Mouse (Mus musculus): ENCODE data around the gene Myrf. TPM values are rescaled to one million over a fixed set of nuclear protein-coding genes. Genes with fewer than 3 reads are reported as not detected.

The Myrf gene
- total and polyA plus RNA-seq, 2 experiments from 2014 or later, result 0.91 to 2.2 TPM

DNA sequence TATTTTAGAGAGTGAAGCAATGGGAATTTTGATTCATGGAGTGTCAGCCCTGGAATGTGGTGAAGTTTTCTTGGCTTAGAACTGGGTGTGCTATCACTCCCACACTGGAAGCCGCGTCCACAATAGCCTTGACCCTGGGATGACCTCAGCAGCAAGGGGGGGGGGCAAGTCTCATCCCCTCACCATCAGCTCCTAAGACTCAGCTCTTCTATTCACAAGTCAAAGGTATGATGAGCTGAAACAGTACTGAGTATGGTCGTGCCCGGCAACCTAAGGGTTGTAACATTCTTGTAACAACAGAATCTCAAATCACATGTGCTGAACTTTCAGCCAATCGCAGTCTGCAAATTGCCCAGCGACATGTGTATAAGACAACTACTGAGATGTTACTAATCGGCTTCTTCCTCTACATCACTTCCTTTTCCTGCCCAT is 63.6 kb downstream of the Myrf start:
- H3K27ac ChIP-seq (ENCODE audit: low read depth, low read length), result no peak overlapping the region
- no peak for TF ChIP-seq CTCF (IDR thresholded peaks at IDR 0.05)
- no peak overlapping the region for H3K9ac ChIP-seq (replicated peaks; ENCODE audit: low read length, poor library complexity, severe bottlenecking)
- no peaks in the 10 kb centered on the region for H3K27me3 ChIP-seq (ENCODE audit: insufficient read depth, low read length)
- no peaks in the 10 kb centered on the region for H3K4me1 ChIP-seq (ENCODE audit: insufficient read depth, low read length)
- no peak overlapping the region for H3K4me3 ChIP-seq (ENCODE audit: low read depth, low read length)
- DNase-seq (ENCODE audit: low spot score), result no peak
- 71% methylated on average over 7 of the region's 7 CpGs for WGBS
- no peak for ATAC-seq (ENCODE audit: low FRiP score)
- H3K36me3 ChIP-seq (ENCODE audit: insufficient read depth, low read length), result no peaks in the 10 kb centered on the region
- no peak overlapping the region for H3K4me2 ChIP-seq (ENCODE audit: low read depth, low read length, poor library complexity, severe bottlenecking)
- H3K9me3 ChIP-seq (ENCODE audit: low read length), result no peaks in the 10 kb centered on the region

DNA sequence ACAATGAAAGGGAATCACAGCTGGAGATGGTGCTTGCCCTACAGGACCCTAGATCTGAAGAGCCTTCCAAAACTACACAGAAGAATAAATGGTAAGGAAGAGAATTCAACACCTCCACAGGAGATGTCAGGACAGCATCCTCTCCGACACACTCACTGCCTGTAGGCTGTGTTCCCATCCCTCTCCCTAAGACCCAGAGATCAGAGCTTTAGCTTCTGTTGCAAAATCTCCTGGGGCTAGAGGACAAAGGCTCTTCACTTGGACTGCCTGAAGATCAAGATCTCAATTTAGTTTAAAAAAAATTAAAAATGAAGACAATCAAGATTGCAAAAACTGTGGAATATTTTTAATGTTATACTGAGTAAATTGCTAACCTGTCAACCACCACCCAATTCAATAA is 64.1 kb downstream of the Myrf start:
- 43% methylated on average over 1 of the region's 1 CpGs for WGBS
- H3K36me3 ChIP-seq (ENCODE audit: insufficient read depth, low read length), result no peaks in the 10 kb centered on the region
- no peaks in the 10 kb centered on the region for H3K4me1 ChIP-seq (ENCODE audit: insufficient read depth, low read length)
- no peak overlapping the region for H3K4me2 ChIP-seq (ENCODE audit: low read depth, low read length, poor library complexity, severe bottlenecking)
- ATAC-seq (ENCODE audit: low FRiP score), result no peak
- TF ChIP-seq CTCF (IDR thresholded peaks at IDR 0.05), result no peak
- H3K9ac ChIP-seq (replicated peaks; ENCODE audit: low read length, poor library complexity, severe bottlenecking), result no peak overlapping the region
- H3K27me3 ChIP-seq (ENCODE audit: insufficient read depth, low read length), result no peaks in the 10 kb centered on the region
- DNase-seq (ENCODE audit: low spot score), result no peak
- H3K27ac ChIP-seq (ENCODE audit: low read depth, low read length), result no peak overlapping the region
- H3K9me3 ChIP-seq (ENCODE audit: low read length), result no peaks in the 10 kb centered on the region
- no peak overlapping the region for H3K4me3 ChIP-seq (ENCODE audit: low read depth, low read length)

DNA sequence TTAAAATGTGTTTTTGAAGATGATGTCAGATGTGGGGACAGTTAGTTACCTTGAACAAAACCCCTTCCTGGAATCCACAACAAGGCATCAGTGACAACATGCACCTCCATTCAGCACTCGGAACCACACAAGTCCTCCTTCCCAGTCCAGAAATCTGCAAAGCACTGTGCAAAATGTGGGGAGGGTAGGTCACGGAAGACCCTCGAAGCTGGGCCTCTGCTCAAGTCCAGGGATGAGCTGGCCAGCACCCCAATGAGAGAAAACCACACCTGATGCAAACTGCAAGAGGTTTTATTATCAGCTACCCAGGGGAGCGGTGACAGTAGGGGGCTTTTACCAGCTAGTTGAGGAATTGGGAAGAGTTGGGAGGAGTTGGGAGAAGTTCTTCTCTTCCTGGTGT is 65.6 kb downstream of the Myrf start:
- Histone ChIP-seq H3K4me3 (ENCODE audit: low read depth, low read length) (no peak overlapping the region), H3K9me3 (ENCODE audit: low read length) (no peaks in the 10 kb centered on the region), H3K27me3 (ENCODE audit: insufficient read depth, low read length) (no peaks in the 10 kb centered on the region), H3K4me1 (ENCODE audit: insufficient read depth, low read length) (no peaks in the 10 kb centered on the region), H3K27ac (ENCODE audit: low read depth, low read length) (no peak overlapping the region), H3K9ac (replicated peaks; ENCODE audit: low read length, poor library complexity, severe bottlenecking) (no peak overlapping the region), H3K36me3 (ENCODE audit: insufficient read depth, low read length) (no peaks in the 10 kb centered on the region), H3K4me2 (ENCODE audit: low read depth, low read length, poor library complexity, severe bottlenecking) (no peak overlapping the region)
- DNase-seq (ENCODE audit: low spot score) (no peak), ATAC-seq (ENCODE audit: low FRiP score) (no peak)
- no peak for TF ChIP-seq CTCF (IDR thresholded peaks at IDR 0.05)
- WGBS, result 77% methylated on average over 4 of the region's 4 CpGs

DNA sequence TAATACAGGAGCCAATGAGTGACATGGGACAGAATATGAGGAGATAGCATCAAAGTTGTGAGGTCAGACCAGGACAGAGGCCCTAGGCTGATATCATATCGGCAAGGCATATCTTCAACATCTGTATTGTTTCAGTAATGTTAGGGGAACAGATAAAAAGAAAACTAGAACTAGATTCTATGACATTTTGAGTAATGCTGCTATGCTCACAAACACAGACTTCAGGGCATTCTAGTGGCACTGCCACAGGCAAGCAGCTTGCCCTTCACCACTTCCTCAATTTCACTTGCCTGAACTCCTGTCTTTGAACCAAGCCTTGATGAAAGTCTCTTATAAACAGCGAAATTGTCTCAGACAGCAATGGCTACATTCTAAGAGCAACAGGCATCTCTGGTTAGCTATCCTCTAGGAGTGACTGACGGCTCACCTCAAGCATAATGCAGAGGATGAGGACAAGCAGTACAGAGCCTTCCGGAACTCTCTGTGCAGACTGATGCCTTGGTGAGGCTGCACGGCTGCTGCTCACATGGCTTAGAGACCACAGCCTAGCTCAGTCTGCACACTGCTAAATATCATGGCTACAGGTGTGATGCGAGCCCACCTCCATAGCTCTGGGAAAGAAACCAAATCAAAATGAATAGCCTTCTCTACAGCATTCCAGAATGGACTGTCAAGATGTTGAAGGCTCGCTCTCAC is 66.6 kb downstream of the Myrf start:
- Histone ChIP-seq H3K4me3 (ENCODE audit: low read depth, low read length) (no peak overlapping the region), H3K4me1 (ENCODE audit: insufficient read depth, low read length) (no peaks in the 10 kb centered on the region), H3K4me2 (ENCODE audit: low read depth, low read length, poor library complexity, severe bottlenecking) (no peak overlapping the region), H3K9me3 (ENCODE audit: low read length) (no peaks in the 10 kb centered on the region), H3K36me3 (ENCODE audit: insufficient read depth, low read length) (no peaks in the 10 kb centered on the region), H3K27me3 (ENCODE audit: insufficient read depth, low read length) (no peaks in the 10 kb centered on the region), H3K9ac (replicated peaks; ENCODE audit: low read length, poor library complexity, severe bottlenecking) (no peak overlapping the region), H3K27ac (ENCODE audit: low read depth, low read length) (no peak overlapping the region)
- TF ChIP-seq CTCF (IDR thresholded peaks at IDR 0.05), result no peak
- DNase-seq (ENCODE audit: low spot score) (no peak), ATAC-seq (ENCODE audit: low FRiP score) (no peak)
- WGBS, result 87% methylated on average over 7 of the region's 7 CpGs

DNA sequence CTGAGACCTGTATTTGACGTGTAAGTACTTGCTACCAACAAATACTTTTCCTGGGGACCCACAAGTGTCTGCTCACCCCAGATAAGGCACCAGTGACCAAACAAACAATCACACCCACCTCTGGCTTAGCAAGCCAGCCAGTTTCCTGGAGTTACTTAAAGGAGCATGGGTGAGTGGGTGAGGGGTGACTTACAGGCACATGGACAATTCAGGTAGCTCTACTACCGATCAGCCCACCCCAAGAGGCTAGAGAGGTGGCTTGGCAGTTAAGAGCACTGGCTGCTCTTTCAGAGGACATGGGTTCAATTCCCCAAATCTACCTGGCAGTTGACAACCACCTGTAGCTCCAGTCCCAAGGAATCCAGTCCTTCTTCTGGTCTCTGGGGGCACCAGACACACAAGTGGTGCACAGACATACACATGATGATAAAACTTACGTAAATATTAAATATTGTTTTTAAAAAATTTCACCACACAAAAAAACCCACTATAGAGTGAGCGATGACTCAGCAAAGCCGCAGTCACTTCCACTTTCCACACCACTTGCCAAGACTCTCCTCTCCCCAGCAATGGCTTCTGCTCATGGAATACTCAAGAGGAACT is 67.3 kb downstream of the Myrf start:
- DNase-seq (ENCODE audit: low spot score) (no peak), ATAC-seq (ENCODE audit: low FRiP score) (no peak)
- H3K36me3 ChIP-seq (ENCODE audit: insufficient read depth, low read length), result no peaks in the 10 kb centered on the region
- no peak overlapping the region for H3K4me2 ChIP-seq (ENCODE audit: low read depth, low read length, poor library complexity, severe bottlenecking)
- 92% methylated on average over 5 of the region's 5 CpGs for WGBS
- no peak overlapping the region for H3K27ac ChIP-seq (ENCODE audit: low read depth, low read length)
- H3K9me3 ChIP-seq (ENCODE audit: low read length), result no peaks in the 10 kb centered on the region
- no peaks in the 10 kb centered on the region for H3K27me3 ChIP-seq (ENCODE audit: insufficient read depth, low read length)
- H3K4me3 ChIP-seq (ENCODE audit: low read depth, low read length), result no peak overlapping the region
- TF ChIP-seq CTCF (IDR thresholded peaks at IDR 0.05), result no peak
- H3K9ac ChIP-seq (replicated peaks; ENCODE audit: low read length, poor library complexity, severe bottlenecking), result no peak overlapping the region
- no peaks in the 10 kb centered on the region for H3K4me1 ChIP-seq (ENCODE audit: insufficient read depth, low read length)

DNA sequence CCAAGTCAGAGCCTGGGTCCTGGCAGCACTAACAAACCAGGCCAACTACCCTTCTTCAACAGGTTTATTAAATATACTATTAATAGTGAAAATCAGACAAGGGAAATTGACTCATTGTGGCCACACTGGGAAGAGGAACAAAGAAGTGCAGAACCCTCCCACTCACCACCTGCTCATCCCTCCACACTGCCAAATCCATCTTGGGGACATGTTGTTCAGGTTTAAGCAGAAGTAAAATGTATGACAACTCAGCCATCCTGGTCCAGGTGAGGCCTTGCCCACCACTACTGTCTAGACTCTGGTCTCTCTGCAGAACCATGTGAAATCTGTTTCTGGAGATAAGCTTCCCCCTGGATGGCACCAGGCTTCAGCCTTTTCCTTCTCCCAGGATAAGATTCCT is 68.7 kb downstream of the Myrf start:
- no peak for TF ChIP-seq CTCF (IDR thresholded peaks at IDR 0.05)
- Histone ChIP-seq H3K9me3 (ENCODE audit: low read length) (no peaks in the 10 kb centered on the region), H3K9ac (replicated peaks; ENCODE audit: low read length, poor library complexity, severe bottlenecking) (no peak overlapping the region), H3K36me3 (ENCODE audit: insufficient read depth, low read length) (no peaks in the 10 kb centered on the region), H3K4me1 (ENCODE audit: insufficient read depth, low read length) (no peaks in the 10 kb centered on the region), H3K27me3 (ENCODE audit: insufficient read depth, low read length) (no peaks in the 10 kb centered on the region), H3K27ac (ENCODE audit: low read depth, low read length) (no peak overlapping the region), H3K4me3 (ENCODE audit: low read depth, low read length) (no peak overlapping the region), H3K4me2 (ENCODE audit: low read depth, low read length, poor library complexity, severe bottlenecking) (no peak overlapping the region)
- ATAC-seq (ENCODE audit: low FRiP score) (no peak), DNase-seq (ENCODE audit: low spot score) (no peak)

Data from midbrain, postnatal 0 days (tissue).